Mouse (Mus musculus): ENCODE measurements at regions not wholly inside any gene's neighbourhood (a gene's known extent, or its start where the extent isn't known, plus 50 kb on each side); places are given as distances from the start of the nearest gene placed in this dataset.
"Not testable (repeated sequence)": the region's sequence is repeated elsewhere in the genome, so short reads cannot be mapped to it uniquely, and the experiment has no call there.

GRCm38 (mm10) chr14:76964046-76964445 is 72.5 kb upstream of the Ccdc122 start:
- peak; percentile 69 for DNase-seq (ENCODE audit: low read depth)

GRCm38 (mm10) chr14:76958875-76959274 is 77.7 kb upstream of the Ccdc122 start:
- DNase-seq (ENCODE audit: low read depth), result no peak

- DNase-seq (ENCODE audit: low read depth), result no peak
Measured at GRCm38 (mm10) chr14:76957136-76957535, 79.4 kb upstream of the Ccdc122 start.

GRCm38 (mm10) chr14:76953171-76953570 is 83.4 kb upstream of the Ccdc122 start:
- no peak for DNase-seq (ENCODE audit: low read depth)

- DNase-seq (ENCODE audit: low read depth), result peak; percentile 29
Measured at GRCm38 (mm10) chr14:76951450-76951849, 85.1 kb upstream of the Ccdc122 start.

GRCm38 (mm10) chr14:76949388-76949787 is 87.2 kb upstream of the Ccdc122 start:
- DNase-seq (ENCODE audit: low read depth), result no peak

- no peak for DNase-seq (ENCODE audit: low read depth)
Measured at GRCm38 (mm10) chr14:76948948-76949347, 87.6 kb upstream of the Ccdc122 start.

- no peak for DNase-seq (ENCODE audit: low read depth)
Measured at GRCm38 (mm10) chr14:76948481-76948880, 88.1 kb upstream of the Ccdc122 start.

- DNase-seq (ENCODE audit: low read depth), result no peak
Measured at GRCm38 (mm10) chr14:76947148-76947547, 89.4 kb upstream of the Ccdc122 start.

GRCm38 (mm10) chr14:76945626-76946025 is 90.9 kb upstream of the Ccdc122 start:
- no peak for DNase-seq (ENCODE audit: low read depth)

- no peak for DNase-seq (ENCODE audit: low read depth)
Measured at GRCm38 (mm10) chr14:76941474-76942212, 94.9 kb upstream of the Ccdc122 start.

- DNase-seq (ENCODE audit: low read depth), result no peak
Measured at GRCm38 (mm10) chr14:76940507-76940906, 96.1 kb upstream of the Ccdc122 start.

- no peak for DNase-seq (ENCODE audit: low read depth)
Measured at GRCm38 (mm10) chr14:76936671-76937070, 99.9 kb upstream of the Ccdc122 start.

- not testable (repeated sequence) for DNase-seq (ENCODE audit: low read depth)
Measured at GRCm38 (mm10) chr14:76936051-76936450, 100.5 kb upstream of the Ccdc122 start.

GRCm38 (mm10) chr14:76935453-76935852 is 101.1 kb upstream of the Ccdc122 start:
- no peak for DNase-seq (ENCODE audit: low read depth)

GRCm38 (mm10) chr14:76932890-76933289 is 103.7 kb upstream of the Ccdc122 start:
- no peak for DNase-seq (ENCODE audit: low read depth)

GRCm38 (mm10) chr14:76931398-76931797 is 105.2 kb upstream of the Ccdc122 start:
- DNase-seq (ENCODE audit: low read depth), result peak; percentile 62

GRCm38 (mm10) chr14:76929562-76929961 is 107.0 kb upstream of the Ccdc122 start:
- peak; percentile 70 for DNase-seq (ENCODE audit: low read depth)

- no peak for DNase-seq (ENCODE audit: low read depth)
Measured at GRCm38 (mm10) chr14:76928706-76929105, 107.9 kb upstream of the Ccdc122 start.

GRCm38 (mm10) chr14:76927245-76927806 is 109.2 kb upstream of the Ccdc122 start:
- no peak for DNase-seq (ENCODE audit: low read depth)

GRCm38 (mm10) chr14:76926416-76926815 is 110.2 kb upstream of the Ccdc122 start:
- no peak for DNase-seq (ENCODE audit: low read depth)

- DNase-seq (ENCODE audit: low read depth), result no peak
Measured at GRCm38 (mm10) chr14:76922399-76922939, 114.1 kb upstream of the Ccdc122 start.

GRCm38 (mm10) chr14:76918091-76918490 is 118.5 kb upstream of the Ccdc122 start:
- DNase-seq (ENCODE audit: low read depth), result no peak

All from 416B (cell line).